Mouse (Mus musculus) testis, postnatal 10 days (tissue): ENCODE results near the gene Npr2.

Experiments used
- DNase-seq: peaks from one replicate; pipeline ENCODE4 v3.0.0; 2021; ENCODE audit warnings: low spot score

Npr2 gene

GRCm38 (mm10) chr4:43672070-43672469 lies 40.3 kb downstream of the Npr2 start:
- DNase-seq = peak; percentile 96

- DNase-seq = no peak
Observed at GRCm38 (mm10) chr4:43673703-43674102, 42.0 kb downstream of the Npr2 start.

GRCm38 (mm10) chr4:43674974-43675373 lies 43.2 kb downstream of the Npr2 start:
- no peak for DNase-seq

GRCm38 (mm10) chr4:43675608-43676007 lies 43.9 kb downstream of the Npr2 start:
- DNase-seq = no peak

- no peak for DNase-seq
Observed at GRCm38 (mm10) chr4:43678541-43678940, 46.8 kb downstream of the Npr2 start.

GRCm38 (mm10) chr4:43679416-43680043 lies 47.8 kb downstream of the Npr2 start:
- DNase-seq = no peak

- no peak for DNase-seq
Observed at GRCm38 (mm10) chr4:43690021-43690420, 58.3 kb downstream of the Npr2 start.

GRCm38 (mm10) chr4:43691026-43691425 lies 59.3 kb downstream of the Npr2 start:
- DNase-seq = no peak

GRCm38 (mm10) chr4:43693806-43694241 lies 62.1 kb downstream of the Npr2 start:
- no peak for DNase-seq

GRCm38 (mm10) chr4:43694439-43695248 lies 62.9 kb downstream of the Npr2 start:
- no peak for DNase-seq

- DNase-seq = no peak
Observed at GRCm38 (mm10) chr4:43695249-43695671, 63.5 kb downstream of the Npr2 start.

- DNase-seq = no peak
Observed at GRCm38 (mm10) chr4:43696561-43696960, 64.8 kb downstream of the Npr2 start.

- no peak for DNase-seq
Observed at GRCm38 (mm10) chr4:43700707-43701106, 69.0 kb downstream of the Npr2 start, which contains the start of gene Olfr70. Olfr70 (minus strand) TSS chr4:43700807.
